Mouse (Mus musculus): ENCODE data around the gene Dusp10. TPM values are rescaled to one million over a fixed set of nuclear protein-coding genes. Genes with fewer than 3 reads are reported as not detected.
A peak's percentile ranks its signal among the peaks of the same experiment; 100 is the strongest.

Dusp10 gene
- total RNA-seq (2021) (1 to 10 TPM; 5.0 to 7.9 TPM), polyA plus RNA-seq (2012; rRNA removed) (14.1 and 16.3 TPM in 2 replicates)
- long read RNA-seq, partial matches to known transcripts = 0 of 4 reads
- long read RNA-seq, other reads (novel, unspliced or antisense) = 1 of 4 reads

GRCm38 (mm10) chr1:184013106-184013505, at the start of gene Dusp10:
Gene Dusp10 (plus strand): TSS chr1:184013302.
- Histone ChIP-seq H3K27me3 (ENCODE audit: control insufficient read depth, insufficient read depth, low read length) (no peaks in the 10 kb centered on the region), H3K4me3 (no peak within 1 kb of the TSS), H3K27ac (no peak within 1 kb of the TSS), H3K9ac (ENCODE audit: low read depth, low read length) (no peak within 1 kb of the TSS), H3K4me1 (ENCODE audit: control insufficient read depth, insufficient read depth, low read length) (no peaks in the 10 kb centered on the region), H3K36me3 (ENCODE audit: control insufficient read depth, insufficient read depth, low read length) (no peaks in the 10 kb centered on the region), H3K79me2 (replicated peaks; ENCODE audit: control insufficient read depth, insufficient read depth, low read length) (no peaks in the 10 kb centered on the region)
- 91% methylated on average over 4 of the region's 4 CpGs for WGBS
- TF ChIP-seq EP300 (IDR thresholded peaks at IDR 0.05; ENCODE audit: insufficient read depth, low read depth, low read length) (no peak), CTCF (IDR thresholded peaks at IDR 0.05) (no peak), POLR2A (IDR thresholded peaks at IDR 0.05; ENCODE audit: insufficient read depth, low read depth, low read length) (no peak)
- intact Hi-C loops (cut with DNase I) = no loop called here
- DNase-seq = no peak

- intact Hi-C loops (cut with DNase I) = no loop called here
- peak; percentile 16; the same call in 1 of the 2 replicates for TF ChIP-seq CTCF (IDR thresholded peaks at IDR 0.05)
- TF ChIP-seq POLR2A (IDR thresholded peaks at IDR 0.05; ENCODE audit: insufficient read depth, low read depth, low read length) = no peak
- Histone ChIP-seq H3K27ac (no peak overlapping the region), H3K4me3 (no peak overlapping the region), H3K27me3 (ENCODE audit: control insufficient read depth, insufficient read depth, low read length) (no peaks in the 10 kb centered on the region), H3K9ac (ENCODE audit: low read depth, low read length) (no peak overlapping the region), H3K79me2 (replicated peaks; ENCODE audit: control insufficient read depth, insufficient read depth, low read length) (no peaks in the 10 kb centered on the region), H3K36me3 (ENCODE audit: control insufficient read depth, insufficient read depth, low read length) (no peaks in the 10 kb centered on the region), H3K4me1 (ENCODE audit: control insufficient read depth, insufficient read depth, low read length) (no peaks in the 10 kb centered on the region)
- 80% methylated on average over 4 of the region's 4 CpGs for WGBS
- no peak for DNase-seq
These were observed 47.8 kb upstream of the Dusp10 start for GRCm38 (mm10) chr1:183965341-183965740.

GRCm38 (mm10) chr1:183969265-183969664, 43.8 kb upstream of the Dusp10 start:
- WGBS = 95% methylated on average over 1 of the region's 1 CpGs

GRCm38 (mm10) chr1:183979814-183980243, 33.3 kb upstream of the Dusp10 start:
- intact Hi-C loops (cut with DNase I) = no loop called here
- Histone ChIP-seq H3K9ac (ENCODE audit: low read depth, low read length) (no peak overlapping the region), H3K4me3 (no peak overlapping the region), H3K27ac (no peak overlapping the region), H3K36me3 (ENCODE audit: control insufficient read depth, insufficient read depth, low read length) (no peaks in the 10 kb centered on the region), H3K4me1 (ENCODE audit: control insufficient read depth, insufficient read depth, low read length) (peaks cover 1% of the 10 kb centered on the region; the same call in 1 of the 2 replicates), H3K27me3 (ENCODE audit: control insufficient read depth, insufficient read depth, low read length) (no peaks in the 10 kb centered on the region), H3K79me2 (replicated peaks; ENCODE audit: control insufficient read depth, insufficient read depth, low read length) (no peaks in the 10 kb centered on the region)
- WGBS = 85% methylated on average over 9 of the region's 9 CpGs
- TF ChIP-seq POLR2A (IDR thresholded peaks at IDR 0.05; ENCODE audit: insufficient read depth, low read depth, low read length) (no peak), CTCF (IDR thresholded peaks at IDR 0.05) (no peak), EP300 (IDR thresholded peaks at IDR 0.05; ENCODE audit: insufficient read depth, low read depth, low read length) (no peak)
- DNase-seq = peak; percentile 21 to 56

More at GRCm38 (mm10) chr1:183969265-183969664, 43.8 kb upstream of the Dusp10 start:
- H3K27me3 ChIP-seq (ENCODE audit: control insufficient read depth, insufficient read depth, low read length) = no peaks in the 10 kb centered on the region
- intact Hi-C loops (cut with DNase I) = no loop called here
- no peaks in the 10 kb centered on the region for H3K4me1 ChIP-seq (ENCODE audit: control insufficient read depth, insufficient read depth, low read length)
- no peaks in the 10 kb centered on the region for H3K79me2 ChIP-seq (replicated peaks; ENCODE audit: control insufficient read depth, insufficient read depth, low read length)
- H3K36me3 ChIP-seq (ENCODE audit: control insufficient read depth, insufficient read depth, low read length) = no peaks in the 10 kb centered on the region
- H3K27ac ChIP-seq = no peak overlapping the region
- no peak overlapping the region for H3K9ac ChIP-seq (ENCODE audit: low read depth, low read length)
- DNase-seq = no peak
- TF ChIP-seq CTCF (IDR thresholded peaks at IDR 0.05) (no peak), EP300 (IDR thresholded peaks at IDR 0.05; ENCODE audit: insufficient read depth, low read depth, low read length) (no peak), POLR2A (IDR thresholded peaks at IDR 0.05; ENCODE audit: insufficient read depth, low read depth, low read length) (no peak)
- no peak overlapping the region for H3K4me3 ChIP-seq

GRCm38 (mm10) chr1:183982108-183982507, 31.0 kb upstream of the Dusp10 start:
- TF ChIP-seq EP300 (IDR thresholded peaks at IDR 0.05; ENCODE audit: insufficient read depth, low read depth, low read length) (no peak), POLR2A (IDR thresholded peaks at IDR 0.05; ENCODE audit: insufficient read depth, low read depth, low read length) (no peak), CTCF (IDR thresholded peaks at IDR 0.05) (no peak)
- Histone ChIP-seq H3K79me2 (replicated peaks; ENCODE audit: control insufficient read depth, insufficient read depth, low read length) (no peaks in the 10 kb centered on the region), H3K27me3 (ENCODE audit: control insufficient read depth, insufficient read depth, low read length) (no peaks in the 10 kb centered on the region), H3K4me3 (no peak overlapping the region), H3K36me3 (ENCODE audit: control insufficient read depth, insufficient read depth, low read length) (no peaks in the 10 kb centered on the region), H3K4me1 (ENCODE audit: control insufficient read depth, insufficient read depth, low read length) (peaks cover 1% of the 10 kb centered on the region; the same call in 1 of the 2 replicates), H3K27ac (no peak overlapping the region), H3K9ac (ENCODE audit: low read depth, low read length) (no peak overlapping the region)
- 39% methylated on average over 13 of the region's 13 CpGs for WGBS
- DNase-seq = no peak
- intact Hi-C loops (cut with DNase I) = no loop called here

- Histone ChIP-seq H3K36me3 (ENCODE audit: control insufficient read depth, insufficient read depth, low read length) (no peaks in the 10 kb centered on the region), H3K27me3 (ENCODE audit: control insufficient read depth, insufficient read depth, low read length) (no peaks in the 10 kb centered on the region), H3K79me2 (replicated peaks; ENCODE audit: control insufficient read depth, insufficient read depth, low read length) (no peaks in the 10 kb centered on the region), H3K4me3 (no peak overlapping the region), H3K27ac (no peak overlapping the region), H3K4me1 (ENCODE audit: control insufficient read depth, insufficient read depth, low read length) (no peaks in the 10 kb centered on the region), H3K9ac (ENCODE audit: low read depth, low read length) (no peak overlapping the region)
- TF ChIP-seq EP300 (IDR thresholded peaks at IDR 0.05; ENCODE audit: insufficient read depth, low read depth, low read length) (no peak), POLR2A (IDR thresholded peaks at IDR 0.05; ENCODE audit: insufficient read depth, low read depth, low read length) (no peak), CTCF (IDR thresholded peaks at IDR 0.05) (no peak)
- intact Hi-C loops (cut with DNase I) = no loop called here
- 89% methylated on average over 7 of the region's 7 CpGs for WGBS
- no peak for DNase-seq
These were observed 25.3 kb upstream of the Dusp10 start for GRCm38 (mm10) chr1:183987711-183988245.
